8 mouse cellular contexts compared by ENCODE assay signal in the genomic region with DNA sequence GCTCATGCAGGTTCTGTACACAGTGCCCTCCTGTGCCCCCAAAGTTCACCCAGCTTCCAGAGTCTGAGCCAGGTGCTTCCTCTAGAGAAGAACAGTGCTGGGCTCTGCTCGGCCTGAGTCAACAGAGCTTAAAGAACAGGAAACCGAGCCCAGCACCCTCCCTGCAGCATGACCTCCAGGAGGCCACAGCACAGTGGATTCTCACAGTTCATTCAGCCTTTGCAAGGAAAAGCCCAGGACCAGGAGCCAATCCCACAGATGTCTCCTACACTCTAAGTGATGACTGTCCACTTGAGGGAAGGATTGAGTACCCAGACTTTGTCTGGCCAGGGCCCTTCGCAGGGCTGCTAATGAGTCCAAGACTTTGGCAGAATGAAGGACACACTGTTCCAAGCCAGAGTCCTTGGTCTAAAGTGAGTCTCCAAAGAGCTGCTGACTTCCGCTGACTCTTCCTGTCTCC.
A peak's percentile ranks its signal among the peaks of the same experiment; 100 is the strongest.
DNase-seq lines count a peak whose midpoint lies in the region; ATAC-seq and TF ChIP-seq lines count a peak whose summit lies in the region.

No protein-coding gene starts in this region.

- TF ChIP-seq CTCF in brain, embryonic 14.5 days (IDR thresholded peaks at IDR 0.05; ENCODE audit: borderline replicate concordance, extremely low read depth, insufficient read depth, insufficient read length): no peak

- no peaks in the 10 kb centered on the region for H3K27me3 ChIP-seq in heart, embryonic 16.5 days (ENCODE audit: control insufficient read depth, insufficient read depth, low read length)

- H3K9ac ChIP-seq in heart, embryonic 16.5 days (ENCODE audit: low read length): 0 out of 2 replicates have a peak overlapping the region, but pooled peaks have one; percentile 13

- DNase-seq in left cerebral cortex, postnatal 14 days (ENCODE audit: low spot score in 2 of 2): peak; percentile 31 to 32
- no peak for DNase-seq in left cerebral cortex, postnatal 4 days
- peak; percentile 29 for DNase-seq in brain, embryonic 14.5 days (ENCODE audit: low read depth)
- peak; percentile 71 for DNase-seq in kidney, postnatal 10 days
- DNase-seq in lung, postnatal 4 days: peak; percentile 52 to 79
- DNase-seq in cerebellum, adult 8-10 months: no peak

- no peaks in the 10 kb centered on the region for H3K9me3 ChIP-seq in heart, embryonic 16.5 days (replicated peaks; ENCODE audit: control insufficient read depth, low read length)

- H3K4me3 ChIP-seq in heart, embryonic 16.5 days (ENCODE audit: low read length): no peak overlapping the region

- peak overlapping the region; percentile 89 for H3K27ac ChIP-seq in heart, embryonic 16.5 days (ENCODE audit: low read length)

- intact Hi-C loops in left cerebral cortex, postnatal 14 days (cut with DNase I): no loop called here
- intact Hi-C loops in left cerebral cortex, postnatal 4 days (cut with DNase I): no loop called here

- no peak for TF ChIP-seq POLR2A in brain, embryonic 14.5 days (IDR thresholded peaks at IDR 0.05; ENCODE audit: borderline replicate concordance, extremely low read depth, insufficient read depth, insufficient read length, poor library complexity, severe bottlenecking)

- 19% methylated on average over 4 of the region's 4 CpGs for WGBS in heart, embryonic 16.5 days

- peak; percentile 85 for ATAC-seq in heart, embryonic 16.5 days (replicated peaks; ENCODE audit: extremely low read depth, insufficient read depth, low FRiP score)
- ATAC-seq in erythroid progenitor cell, adult 5-6 weeks (replicated peaks; ENCODE audit: low FRiP score, poor library complexity, severe bottlenecking): no peak

- no peak overlapping the region for H3K4me2 ChIP-seq in heart, embryonic 16.5 days (ENCODE audit: low read depth, low read length)

- H3K4me1 ChIP-seq in heart, embryonic 16.5 days (ENCODE audit: control insufficient read depth, insufficient read depth, low read length): peaks cover 47% of the 10 kb centered on the region

- H3K36me3 ChIP-seq in heart, embryonic 16.5 days (ENCODE audit: control insufficient read depth, insufficient read depth): no peaks in the 10 kb centered on the region

Comparison
In these comparisons a context has a peak if more than half of its experiments do, and no peak if none do; other contexts are left out.
1. DNase-seq: peak in left cerebral cortex, postnatal 14 days (2 of 2), brain, embryonic 14.5 days (single experiment), kidney, postnatal 10 days (single experiment) and lung, postnatal 4 days (2 of 2); none in left cerebral cortex, postnatal 4 days (single experiment) and cerebellum, adult 8-10 months (single experiment).